Mouse (Mus musculus): ENCODE data around the gene Olfr771. TPM values are rescaled to one million over a fixed set of nuclear protein-coding genes. Genes with fewer than 3 reads are reported as not detected.

The Olfr771 gene
- total and polyA plus RNA-seq, 3 experiments = not detected

GRCm38 (mm10) chr10:129115146-129115545 is 49.4 kb downstream of the Olfr771 start:
- Histone ChIP-seq H3K27ac (ENCODE audit: control insufficient read depth, low read depth, low read length) (no peak overlapping the region), H3K9me3 (replicated peaks; ENCODE audit: insufficient read depth, low read length) (no peaks in the 10 kb centered on the region; the same call in 1 of the 2 replicates), H3K27me3 (ENCODE audit: control insufficient read depth in 1 of 2, insufficient read depth in 2 of 2, low read length in 2 of 2) (no peaks in the 10 kb centered on the region), H3K36me3 (ENCODE audit: control insufficient read depth in 1 of 2, insufficient read depth in 2 of 2, low read length in 2 of 2) (no peaks in the 10 kb centered on the region), H3K79me2 (ENCODE audit: control insufficient read depth, insufficient read depth, low read length, poor library complexity) (no peaks in the 10 kb centered on the region), H3K4me1 (ENCODE audit: control insufficient read depth in 1 of 2, insufficient read depth in 2 of 2, low read length in 2 of 2) (no peaks in the 10 kb centered on the region), H3K9ac (ENCODE audit: control insufficient read depth, low read depth, low read length, poor library complexity, severe bottlenecking) (no peak overlapping the region), H3K4me3 (ENCODE audit: control insufficient read depth in 1 of 2, insufficient read depth in 1 of 2, low read depth in 2 of 2, low read length in 2 of 2) (no peak overlapping the region)
- DNase-seq (ENCODE audit: low read depth, low spot score) = peak; percentile 25
- TF ChIP-seq JUND (IDR thresholded peaks at IDR 0.05; ENCODE audit: low read depth, low read length) (no peak), ZKSCAN1 (IDR thresholded peaks at IDR 0.05; ENCODE audit: low read depth, low read length) (no peak)

Other genes starting within 250 kb of the Olfr771 start
- gene Rdh5, start 241.9 kb downstream of the Olfr771 start, total RNA-seq (2012; rRNA removed) = 1.2 and 2.9 TPM in 2 replicates
- gene Rdh5, start 241.9 kb downstream of the Olfr771 start, polyA plus RNA-seq (2012; ENCODE audit: insufficient read depth in 1 of 2, insufficient read length in 2 of 2, low read depth in 1 of 2, low replicate concordance in 2 of 2, missing spikeins in 1 of 2) = 1 to 10 TPM in 1 of 2 experiments, not detected in 1; 4.2 TPM
- gene Bloc1s1, start 240.7 kb downstream of the Olfr771 start, total RNA-seq (2012; rRNA removed) = 57.7 and 70.6 TPM in 2 replicates
- gene Bloc1s1, start 240.7 kb downstream of the Olfr771 start, polyA plus RNA-seq (2012; ENCODE audit: insufficient read depth in 1 of 2, insufficient read length in 2 of 2, low read depth in 1 of 2, low replicate concordance in 2 of 2, missing spikeins in 1 of 2) = 10 to 100 TPM in 1 of 2 experiments, not detected in 1; 45.1 TPM
- 0.04 and 0.16 TPM in 2 replicates for gene Itga7, start 230.9 kb downstream of the Olfr771 start, total RNA-seq (2012; rRNA removed)
- under 1 TPM in 1 of 2 experiments, not detected in 1; 0.14 TPM for gene Itga7, start 230.9 kb downstream of the Olfr771 start, polyA plus RNA-seq (2012; ENCODE audit: insufficient read depth in 1 of 2, insufficient read length in 2 of 2, low read depth in 1 of 2, low replicate concordance in 2 of 2, missing spikeins in 1 of 2)
- gene Mettl7b, start 203.8 kb downstream of the Olfr771 start, total RNA-seq (2012; rRNA removed) = not detected in 2 replicates
- gene Mettl7b, start 203.8 kb downstream of the Olfr771 start, polyA plus RNA-seq (2012; ENCODE audit: insufficient read depth in 1 of 2, insufficient read length in 2 of 2, low read depth in 1 of 2, low replicate concordance in 2 of 2, missing spikeins in 1 of 2) = not detected
- gene Olfr9, start 175.3 kb downstream of the Olfr771 start, total RNA-seq (2012; rRNA removed) = not detected in 2 replicates
- not detected for gene Olfr9, start 175.3 kb downstream of the Olfr771 start, polyA plus RNA-seq (2012; ENCODE audit: insufficient read depth in 1 of 2, insufficient read length in 2 of 2, low read depth in 1 of 2, low replicate concordance in 2 of 2, missing spikeins in 1 of 2)
- gene Olfr763, start 154.0 kb downstream of the Olfr771 start, total RNA-seq (2012; rRNA removed) = not detected in 2 replicates
- not detected for gene Olfr763, start 154.0 kb downstream of the Olfr771 start, polyA plus RNA-seq (2012; ENCODE audit: insufficient read depth in 1 of 2, insufficient read length in 2 of 2, low read depth in 1 of 2, low replicate concordance in 2 of 2, missing spikeins in 1 of 2)
- gene Olfr764-ps1, start 124.9 kb downstream of the Olfr771 start, total RNA-seq (2012; rRNA removed) = not detected in 2 replicates
- gene Olfr764-ps1, start 124.9 kb downstream of the Olfr771 start, polyA plus RNA-seq (2012; ENCODE audit: insufficient read depth in 1 of 2, insufficient read length in 2 of 2, low read depth in 1 of 2, low replicate concordance in 2 of 2, missing spikeins in 1 of 2) = not detected
- gene Olfr765, start 114.8 kb downstream of the Olfr771 start, total RNA-seq (2012; rRNA removed) = not detected in 2 replicates
- not detected for gene Olfr765, start 114.8 kb downstream of the Olfr771 start, polyA plus RNA-seq (2012; ENCODE audit: insufficient read depth in 1 of 2, insufficient read length in 2 of 2, low read depth in 1 of 2, low replicate concordance in 2 of 2, missing spikeins in 1 of 2)
- not detected in 2 replicates for gene Olfr766-ps1, start 95.8 kb downstream of the Olfr771 start, total RNA-seq (2012; rRNA removed)
- gene Olfr766-ps1, start 95.8 kb downstream of the Olfr771 start, polyA plus RNA-seq (2012; ENCODE audit: insufficient read depth in 1 of 2, insufficient read length in 2 of 2, low read depth in 1 of 2, low replicate concordance in 2 of 2, missing spikeins in 1 of 2) = not detected
- gene Olfr767, start 81.8 kb downstream of the Olfr771 start, total RNA-seq (2012; rRNA removed) = not detected in 2 replicates
- not detected for gene Olfr767, start 81.8 kb downstream of the Olfr771 start, polyA plus RNA-seq (2012; ENCODE audit: insufficient read depth in 1 of 2, insufficient read length in 2 of 2, low read depth in 1 of 2, low replicate concordance in 2 of 2, missing spikeins in 1 of 2)
- gene Olfr768, start 65.4 kb downstream of the Olfr771 start, total RNA-seq (2012; rRNA removed) = not detected in 2 replicates
- gene Olfr768, start 65.4 kb downstream of the Olfr771 start, polyA plus RNA-seq (2012; ENCODE audit: insufficient read depth in 1 of 2, insufficient read length in 2 of 2, low read depth in 1 of 2, low replicate concordance in 2 of 2, missing spikeins in 1 of 2) = not detected
- gene Olfr769, start 46.9 kb downstream of the Olfr771 start, total RNA-seq (2012; rRNA removed) = not detected in 2 replicates
- not detected for gene Olfr769, start 46.9 kb downstream of the Olfr771 start, polyA plus RNA-seq (2012; ENCODE audit: insufficient read depth in 1 of 2, insufficient read length in 2 of 2, low read depth in 1 of 2, low replicate concordance in 2 of 2, missing spikeins in 1 of 2)
- not detected in 2 replicates for gene Olfr770, start 25.8 kb downstream of the Olfr771 start, total RNA-seq (2012; rRNA removed)
- gene Olfr770, start 25.8 kb downstream of the Olfr771 start, polyA plus RNA-seq (2012; ENCODE audit: insufficient read depth in 1 of 2, insufficient read length in 2 of 2, low read depth in 1 of 2, low replicate concordance in 2 of 2, missing spikeins in 1 of 2) = not detected
- not detected in 2 replicates for gene Olfr772, start 13.2 kb upstream of the Olfr771 start, total RNA-seq (2012; rRNA removed)
- not detected for gene Olfr772, start 13.2 kb upstream of the Olfr771 start, polyA plus RNA-seq (2012; ENCODE audit: insufficient read depth in 1 of 2, insufficient read length in 2 of 2, low read depth in 1 of 2, low replicate concordance in 2 of 2, missing spikeins in 1 of 2)
- gene Olfr773, start 22.7 kb upstream of the Olfr771 start, total RNA-seq (2012; rRNA removed) = not detected in 2 replicates
- not detected for gene Olfr773, start 22.7 kb upstream of the Olfr771 start, polyA plus RNA-seq (2012; ENCODE audit: insufficient read depth in 1 of 2, insufficient read length in 2 of 2, low read depth in 1 of 2, low replicate concordance in 2 of 2, missing spikeins in 1 of 2)
- gene Olfr774, start 71.5 kb upstream of the Olfr771 start, total RNA-seq (2012; rRNA removed) = not detected in 2 replicates
- not detected for gene Olfr774, start 71.5 kb upstream of the Olfr771 start, polyA plus RNA-seq (2012; ENCODE audit: insufficient read depth in 1 of 2, insufficient read length in 2 of 2, low read depth in 1 of 2, low replicate concordance in 2 of 2, missing spikeins in 1 of 2)
- gene Olfr775, start 83.7 kb upstream of the Olfr771 start, total RNA-seq (2012; rRNA removed) = not detected in 2 replicates
- gene Olfr775, start 83.7 kb upstream of the Olfr771 start, polyA plus RNA-seq (2012; ENCODE audit: insufficient read depth in 1 of 2, insufficient read length in 2 of 2, low read depth in 1 of 2, low replicate concordance in 2 of 2, missing spikeins in 1 of 2) = not detected
- not detected in 2 replicates for gene Olfr776, start 94.4 kb upstream of the Olfr771 start, total RNA-seq (2012; rRNA removed)
- not detected for gene Olfr776, start 94.4 kb upstream of the Olfr771 start, polyA plus RNA-seq (2012; ENCODE audit: insufficient read depth in 1 of 2, insufficient read length in 2 of 2, low read depth in 1 of 2, low replicate concordance in 2 of 2, missing spikeins in 1 of 2)
- not detected in 2 replicates for gene Olfr777, start 106.7 kb upstream of the Olfr771 start, total RNA-seq (2012; rRNA removed)
- gene Olfr777, start 106.7 kb upstream of the Olfr771 start, polyA plus RNA-seq (2012; ENCODE audit: insufficient read depth in 1 of 2, insufficient read length in 2 of 2, low read depth in 1 of 2, low replicate concordance in 2 of 2, missing spikeins in 1 of 2) = not detected
- not detected in 2 replicates for gene Olfr780, start 153.4 kb upstream of the Olfr771 start, total RNA-seq (2012; rRNA removed)
- gene Olfr780, start 153.4 kb upstream of the Olfr771 start, polyA plus RNA-seq (2012; ENCODE audit: insufficient read depth in 1 of 2, insufficient read length in 2 of 2, low read depth in 1 of 2, low replicate concordance in 2 of 2, missing spikeins in 1 of 2) = not detected
- gene Olfr781, start 164.1 kb upstream of the Olfr771 start, total RNA-seq (2012; rRNA removed) = not detected in 2 replicates
- not detected for gene Olfr781, start 164.1 kb upstream of the Olfr771 start, polyA plus RNA-seq (2012; ENCODE audit: insufficient read depth in 1 of 2, insufficient read length in 2 of 2, low read depth in 1 of 2, low replicate concordance in 2 of 2, missing spikeins in 1 of 2)
- not detected in 2 replicates for gene Olfr782, start 184.1 kb upstream of the Olfr771 start, total RNA-seq (2012; rRNA removed)
- gene Olfr782, start 184.1 kb upstream of the Olfr771 start, polyA plus RNA-seq (2012; ENCODE audit: insufficient read depth in 1 of 2, insufficient read length in 2 of 2, low read depth in 1 of 2, low replicate concordance in 2 of 2, missing spikeins in 1 of 2) = not detected
- 0.13 and 0.15 TPM in 2 replicates for gene Olfr784, start 219.3 kb upstream of the Olfr771 start, total RNA-seq (2012; rRNA removed)
- gene Olfr784, start 219.3 kb upstream of the Olfr771 start, polyA plus RNA-seq (2012; ENCODE audit: insufficient read depth in 1 of 2, insufficient read length in 2 of 2, low read depth in 1 of 2, low replicate concordance in 2 of 2, missing spikeins in 1 of 2) = under 1 TPM in 1 of 2 experiments, not detected in 1; 0.36 TPM
- not detected in 2 replicates for gene Olfr785, start 240.7 kb upstream of the Olfr771 start, total RNA-seq (2012; rRNA removed)
- not detected for gene Olfr785, start 240.7 kb upstream of the Olfr771 start, polyA plus RNA-seq (2012; ENCODE audit: insufficient read depth in 1 of 2, insufficient read length in 2 of 2, low read depth in 1 of 2, low replicate concordance in 2 of 2, missing spikeins in 1 of 2)

Measured in MEL (cell line).